Comparison of ENCODE assay signal across 9 mouse cellular contexts in the genomic region with DNA sequence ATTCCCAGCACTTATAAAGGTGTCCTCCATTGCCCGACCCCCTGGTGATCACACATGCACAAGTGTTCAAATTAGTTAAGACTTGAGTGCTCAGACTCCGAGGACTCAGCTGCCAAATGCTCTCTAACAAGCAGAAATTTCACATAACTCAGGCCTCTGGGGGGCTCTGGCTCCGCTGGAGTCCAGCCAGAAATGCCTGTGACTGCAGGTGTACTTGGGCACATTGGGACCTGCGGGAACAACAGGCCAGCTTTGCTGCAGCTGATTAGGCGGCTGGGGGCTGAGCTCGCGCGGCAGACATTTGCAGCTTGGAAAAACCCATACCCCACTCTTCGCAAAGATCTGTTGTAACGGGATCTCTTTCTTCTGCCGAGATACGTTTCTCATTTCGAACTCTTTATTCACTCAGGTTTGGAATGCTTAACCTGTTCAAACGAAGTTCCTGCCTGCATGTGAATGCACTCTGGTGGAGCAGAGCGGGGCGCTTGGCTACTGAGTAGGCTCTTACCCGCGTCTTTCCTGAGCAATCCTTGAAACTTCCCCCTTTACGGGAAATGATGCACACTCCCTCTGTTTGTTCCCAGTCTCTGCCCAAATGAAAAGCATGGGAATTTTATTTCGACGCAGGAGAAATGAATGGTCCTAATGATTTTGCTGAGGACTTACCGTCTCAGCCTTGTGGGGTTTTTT. TPM values are rescaled to one million over a fixed set of nuclear protein-coding genes. Genes with fewer than 3 reads are reported as not detected.
DNase-seq lines count a peak whose midpoint lies in the region; ATAC-seq and TF ChIP-seq lines count a peak whose summit lies in the region.
"Had no signal": no experiment of that assay in that cellular context is flagged by ENCODE, and none has a peak within 500 bp of the region (broad histone marks: within the 10 kb centered on the region; RNA-seq: fewer than 3 reads in every experiment).

No protein-coding gene starts in this region.

- H3K9ac ChIP-seq in kidney, embryonic 14.5 days (ENCODE audit: low read depth, low read length) = peak overlapping the region; percentile 47; the same call in 1 of the 2 replicates

- no peaks in the 10 kb centered on the region for H3K9me3 ChIP-seq in heart, embryonic 10.5 days
- no peaks in the 10 kb centered on the region for H3K9me3 ChIP-seq in kidney, embryonic 14.5 days (ENCODE audit: control insufficient read depth, low read length)

- WGBS in heart, embryonic 10.5 days = 16% methylated on average over 22 of the region's 22 CpGs
- 14% methylated on average over 22 of the region's 22 CpGs for WGBS in kidney, embryonic 14.5 days

- no peak for ATAC-seq in kidney, embryonic 14.5 days (ENCODE audit: low FRiP score, low TSS enrichment)
- no peak for ATAC-seq in granulocyte monocyte progenitor cell, adult 5-6 weeks (replicated peaks; ENCODE audit: poor library complexity, severe bottlenecking)
- no peak for ATAC-seq in megakaryocyte-erythroid progenitor cell, adult 5-6 weeks (replicated peaks; ENCODE audit: low FRiP score, low TSS enrichment, poor library complexity, severe bottlenecking)
- ATAC-seq: Patski had no signal

- peak overlapping the region; percentile 34 for H3K4me3 ChIP-seq in layer of hippocampus, adult 2 months
- peak overlapping the region; percentile 50 for H3K4me3 ChIP-seq in heart, embryonic 10.5 days
- H3K4me3 ChIP-seq in kidney, embryonic 14.5 days (ENCODE audit: low read length) = peak overlapping the region; percentile 25

- DNase-seq in layer of hippocampus, adult 2 months (ENCODE audit: low spot score in 2 of 2) = no peak
- no peak for DNase-seq in layer of hippocampus, adult 9-11 months
- peak; percentile 40 to 47 for DNase-seq in cerebellum, postnatal 10 days
- no peak for DNase-seq in heart, embryonic 10.5 days (ENCODE audit: low spot score)
- peak; percentile 16 for DNase-seq in lung, postnatal 36 days

- no peak for TF ChIP-seq CTCF in layer of hippocampus, adult 2 months (conservative IDR thresholded peaks at IDR 0.05)

- H3K36me3 ChIP-seq in heart, embryonic 10.5 days = no peaks in the 10 kb centered on the region
- H3K36me3 ChIP-seq in kidney, embryonic 14.5 days (ENCODE audit: control insufficient read depth, insufficient read depth, low read length) = no peaks in the 10 kb centered on the region

- H3K27ac ChIP-seq in layer of hippocampus, adult 2 months = peak overlapping the region; percentile 75
- peak overlapping the region; percentile 75; the same call in 1 of the 2 replicates for H3K27ac ChIP-seq in heart, embryonic 10.5 days
- no peak overlapping the region for H3K27ac ChIP-seq in kidney, embryonic 14.5 days (ENCODE audit: low read depth, low read length)

- H3K4me1 ChIP-seq in heart, embryonic 10.5 days = peaks cover 18% of the 10 kb centered on the region
- H3K4me1 ChIP-seq in kidney, embryonic 14.5 days (ENCODE audit: control insufficient read depth, insufficient read depth, low read length) = peaks cover 14% of the 10 kb centered on the region; the same call in 1 of the 2 replicates

- peak overlapping the region; percentile 48 for H3K4me2 ChIP-seq in kidney, embryonic 14.5 days (replicated peaks; ENCODE audit: low read depth, low read length)

- no peaks in the 10 kb centered on the region for H3K27me3 ChIP-seq in heart, embryonic 10.5 days (ENCODE audit: insufficient read depth, poor library complexity, severe bottlenecking)
- H3K27me3 ChIP-seq in kidney, embryonic 14.5 days (ENCODE audit: control insufficient read depth, insufficient read depth, low read length) = no peaks in the 10 kb centered on the region
- H3K27me3 ChIP-seq: Patski had no signal

RNA-seq across cellular contexts. Expression of gene Sntb2, which starts 3.0 kb away (rescaled TPM):
- 10 to 100 TPM; 24.8 to 24.9 TPM for total RNA-seq in layer of hippocampus, adult 2 months (2021)
- 8.7 and 9.8 TPM in 2 replicates for polyA plus RNA-seq in heart, embryonic 10.5 days (2016; fragmentation: Nextera tagmentation; extraction: Ambion mirVana)
- 18.7 and 19.4 TPM in 2 replicates for polyA plus RNA-seq in kidney, embryonic 14.5 days (2014; fragmentation: Nextera tagmentation; extraction: Ambion mirVana)
- 5.4 and 7.1 TPM in 2 replicates for total RNA-seq in granulocyte monocyte progenitor cell, adult 5-6 weeks (2014; fragmentation: Nextera tagmentation)
- total RNA-seq in granulocyte monocyte progenitor cell, adult 5-6 weeks (2017) = 5.9 and 6.2 TPM in 2 replicates
- 0.26 and 0.49 TPM in 2 replicates for total RNA-seq in megakaryocyte-erythroid progenitor cell, adult 5-6 weeks (2014; fragmentation: Nextera tagmentation)
- total RNA-seq in megakaryocyte-erythroid progenitor cell, adult 5-6 weeks (2017) = 0.34 and 0.52 TPM in 2 replicates

RNA-seq across cellular contexts. Expression of gene Utp4, which starts 39.1 kb away (rescaled TPM):
- total RNA-seq in layer of hippocampus, adult 2 months (2021) = 10 to 100 TPM; 43.4 to 47.9 TPM
- 61.5 and 79.9 TPM in 2 replicates for polyA plus RNA-seq in heart, embryonic 10.5 days (2016; fragmentation: Nextera tagmentation; extraction: Ambion mirVana)
- polyA plus RNA-seq in kidney, embryonic 14.5 days (2014; fragmentation: Nextera tagmentation; extraction: Ambion mirVana) = 72.7 and 92.6 TPM in 2 replicates
- 55.7 and 56.0 TPM in 2 replicates for total RNA-seq in granulocyte monocyte progenitor cell, adult 5-6 weeks (2014; fragmentation: Nextera tagmentation)
- total RNA-seq in granulocyte monocyte progenitor cell, adult 5-6 weeks (2017) = 50.3 and 57.8 TPM in 2 replicates
- total RNA-seq in megakaryocyte-erythroid progenitor cell, adult 5-6 weeks (2014; fragmentation: Nextera tagmentation) = 75.1 and 84.5 TPM in 2 replicates
- 73.7 and 79.4 TPM in 2 replicates for total RNA-seq in megakaryocyte-erythroid progenitor cell, adult 5-6 weeks (2017)

Comparison
In these comparisons a context has a peak if more than half of its experiments do, and no peak if none do; other contexts are left out.
1. DNase-seq: peak in cerebellum, postnatal 10 days (2 of 2) and lung, postnatal 36 days (single experiment); none in layer of hippocampus, adult 2 months (0 of 2), layer of hippocampus, adult 9-11 months (single experiment) and heart, embryonic 10.5 days (single experiment).
2. RNA of gene Sntb2, which starts 3.0 kb away (total RNA-seq): 24.8 to 24.9 TPM in layer of hippocampus, adult 2 months and 5.4 to 7.1 TPM in granulocyte monocyte progenitor cell, adult 5-6 weeks; 0.26 to 0.52 TPM in megakaryocyte-erythroid progenitor cell, adult 5-6 weeks; every median in the first group is over 4 times any median in the second.
3. Peak in every context shown above with its lines, with median percentiles within 50 percentile points of each other: H3K4me3 ChIP-seq.